Mouse (Mus musculus): ENCODE data around the gene Gm9117. TPM values are rescaled to one million over a fixed set of nuclear protein-coding genes. Genes with fewer than 3 reads are reported as not detected.
"Not testable (repeated sequence)": the region's sequence is repeated elsewhere in the genome, so short reads cannot be mapped to it uniquely, and the experiment has no call there.

Gm9117 gene
- polyA plus RNA-seq (2015; fragmentation: Nextera tagmentation; extraction: Ambion mirVana), result not detected in 2 replicates

DNA sequence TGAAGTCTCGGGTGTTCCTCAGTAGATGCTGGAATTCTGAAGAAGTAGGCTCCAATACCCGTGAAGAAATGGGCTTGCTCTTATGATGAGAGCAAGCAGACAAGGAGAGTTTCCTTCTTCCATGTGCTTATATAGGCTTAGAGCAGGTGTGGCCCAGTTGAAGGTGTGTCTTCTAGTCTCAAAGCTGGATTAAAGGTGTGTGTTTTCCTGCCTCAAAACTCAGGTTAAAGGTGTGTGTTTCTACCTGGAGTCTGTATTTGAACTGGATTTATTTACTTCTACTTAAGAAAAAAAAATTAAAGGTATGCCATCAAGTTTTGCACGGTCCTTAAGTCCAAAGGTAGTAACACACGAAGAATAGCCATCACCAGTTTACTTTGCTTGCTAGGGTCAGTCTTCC is at the start of gene Gm9117:
TSS of gene Gm9117 (minus strand) at position 101 of the 400 bp plus-strand sequence.
- not testable (repeated sequence) for H3K4me2 ChIP-seq; H3K4me1 ChIP-seq (replicated peaks); ATAC-seq (ENCODE audit: low FRiP score, low read depth); H3K27me3 ChIP-seq; H3K4me3 ChIP-seq; H3K9ac ChIP-seq; H3K27ac ChIP-seq (replicated peaks); H3K36me3 ChIP-seq; H3K9me3 ChIP-seq
- 91% methylated on average over 4 of the region's 4 CpGs for WGBS

DNA sequence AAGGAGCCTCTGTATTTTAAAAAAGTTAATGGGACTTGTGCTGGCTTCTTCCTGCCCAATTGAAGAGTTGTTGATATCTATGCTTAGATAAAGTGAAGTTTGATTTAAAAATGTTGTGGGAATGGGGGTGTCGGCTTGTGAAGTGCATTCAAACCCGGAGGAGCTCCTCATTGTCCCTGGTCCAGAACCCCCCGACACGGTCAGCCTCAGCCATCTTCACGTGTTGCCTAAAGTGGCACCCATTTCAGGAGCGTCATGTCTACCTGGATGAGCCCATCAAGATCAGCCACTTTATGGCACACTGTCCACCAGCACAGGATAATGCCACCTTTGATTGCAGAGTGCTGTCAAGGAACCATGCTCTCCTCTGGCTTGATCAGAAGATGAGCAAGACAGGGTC is 25.6 kb upstream of the Gm9117 start:
- not testable (repeated sequence) for H3K36me3 ChIP-seq; H3K4me1 ChIP-seq (replicated peaks); H3K9ac ChIP-seq; H3K9me3 ChIP-seq; H3K4me3 ChIP-seq; ATAC-seq (ENCODE audit: low FRiP score, low read depth); H3K27ac ChIP-seq (replicated peaks); H3K4me2 ChIP-seq; H3K27me3 ChIP-seq
- WGBS, result 94% methylated on average over 6 of the region's 6 CpGs

DNA sequence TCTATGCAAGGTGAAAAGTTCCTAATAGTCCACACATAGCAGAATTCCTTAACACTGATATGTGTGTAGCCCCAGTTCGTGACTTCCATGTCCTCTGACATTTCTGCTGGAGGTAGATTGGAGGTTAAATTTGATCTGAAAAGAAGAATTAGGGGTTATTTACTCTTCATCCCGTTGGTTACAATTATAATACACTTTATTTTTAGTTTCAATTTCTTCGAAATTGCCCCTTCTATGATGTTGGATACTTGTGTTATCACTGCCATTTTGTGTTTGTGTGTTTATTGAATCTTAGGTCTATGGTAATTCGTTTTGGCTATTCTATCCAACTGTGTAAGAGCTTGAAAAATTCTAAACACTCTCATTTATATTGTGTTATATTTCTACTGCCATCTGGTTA is 17.9 kb upstream of the Gm9117 start, which contains the start of gene Tdpoz5:
TSS of gene Tdpoz5 (minus strand) at position 101 of the 400 bp plus-strand sequence.
- H3K4me1 ChIP-seq (replicated peaks); H3K9me3 ChIP-seq; H3K36me3 ChIP-seq; ATAC-seq (ENCODE audit: low FRiP score, low read depth); H3K27me3 ChIP-seq; H3K4me3 ChIP-seq; H3K9ac ChIP-seq; H3K4me2 ChIP-seq; H3K27ac ChIP-seq (replicated peaks): not testable (repeated sequence)
- WGBS, result 88% methylated on average over 3 of the region's 4 CpGs

- H3K27ac ChIP-seq (replicated peaks); ATAC-seq (ENCODE audit: low FRiP score, low read depth); H3K4me3 ChIP-seq; H3K4me1 ChIP-seq (replicated peaks); H3K4me2 ChIP-seq; H3K36me3 ChIP-seq; H3K27me3 ChIP-seq; H3K9me3 ChIP-seq; H3K9ac ChIP-seq: not testable (repeated sequence)
- WGBS, result no CpG with 5 or more reads among the region's 3 CpGs
Measured at GRCm38 (mm10) chr3:93938386-93938785, 5.0 kb downstream of the Gm9117 start.

Other genes starting within 250 kb of the Gm9117 start
- not detected in 2 replicates for gene Gm5773, start 170.5 kb downstream of the Gm9117 start, polyA plus RNA-seq (2015; fragmentation: Nextera tagmentation; extraction: Ambion mirVana)
- not detected in 2 replicates for gene Tdpoz4, start 147.1 kb downstream of the Gm9117 start, polyA plus RNA-seq (2015; fragmentation: Nextera tagmentation; extraction: Ambion mirVana)
- not detected in 2 replicates for gene Tdpoz3, start 117.5 kb downstream of the Gm9117 start, polyA plus RNA-seq (2015; fragmentation: Nextera tagmentation; extraction: Ambion mirVana)
- gene Tdpoz5, start 17.8 kb upstream of the Gm9117 start, polyA plus RNA-seq (2015; fragmentation: Nextera tagmentation; extraction: Ambion mirVana), result not detected in 2 replicates
- gene Gm9125, start 111.3 kb upstream of the Gm9117 start, polyA plus RNA-seq (2015; fragmentation: Nextera tagmentation; extraction: Ambion mirVana), result not detected in 2 replicates
- gene Gm10697, start 129.1 kb upstream of the Gm9117 start, polyA plus RNA-seq (2015; fragmentation: Nextera tagmentation; extraction: Ambion mirVana), result not detected in 2 replicates
- gene Gm10696, start 234.7 kb upstream of the Gm9117 start, polyA plus RNA-seq (2015; fragmentation: Nextera tagmentation; extraction: Ambion mirVana), result not detected in 2 replicates